Mouse (Mus musculus) heart, embryonic 15.5 days (tissue): ENCODE results near the gene Chaf1a. TPM values are rescaled to one million over a fixed set of nuclear protein-coding genes. Genes with fewer than 3 reads are reported as not detected.

ENCODE experiments used
- ATAC-seq: fragments of 200-750 bp; cut with Nextera tagmentation; replicated peaks from 2 replicates; pipeline ENCODE4 v1.8.0; 2017; ENCODE audit warnings: low read depth, moderate TSS enrichment; ENCODE audit not compliant: insufficient number of reproducible peaks, insufficient read depth, low FRiP score
- H3K27ac ChIP-seq: fragments of 300-500 bp; sonication (generic); 2 replicates; pipeline ENCODE4 v1.5.1; 2015; ENCODE audit warnings: mild to moderate bottlenecking, inconsistent platforms
- H3K27me3 ChIP-seq: fragments of 300-500 bp; sonication (generic); 2 replicates; pipeline ENCODE4 v1.6.1; 2015; ENCODE audit warnings: inconsistent platforms
- H3K36me3 ChIP-seq: fragments of 300-500 bp; sonication (generic); 2 replicates; pipeline ENCODE4 v1.6.1; 2015; ENCODE audit warnings: mild to moderate bottlenecking, inconsistent platforms
- H3K4me1 ChIP-seq: fragments of 300-500 bp; sonication (generic); replicated peaks from 2 replicates; pipeline ENCODE4 v1.6.1; 2015; ENCODE audit warnings: inconsistent platforms
- H3K4me2 ChIP-seq: fragments of 300-500 bp; sonication (generic); 2 replicates; pipeline ENCODE4 v1.6.1; 2015; ENCODE audit warnings: inconsistent platforms, mild to moderate bottlenecking, moderate library complexity
- H3K4me3 ChIP-seq: fragments of 300-500 bp; sonication (generic); 2 replicates; pipeline ENCODE4 v1.5.1; 2015; ENCODE audit warnings: mild to moderate bottlenecking, inconsistent platforms
- H3K9ac ChIP-seq: fragments of 300-500 bp; sonication (generic); 2 replicates; pipeline ENCODE4 v1.6.1; 2015; ENCODE audit warnings: mild to moderate bottlenecking, inconsistent platforms
- H3K9me3 ChIP-seq: fragments of 300-500 bp; sonication (generic); replicated peaks from 2 replicates; pipeline ENCODE4 v1.6.1; 2016; ENCODE audit warnings: inconsistent platforms
- WGBS: fragments of 180-500 bp; shearing (Covaris S2); methylation state at CpG from one replicate; pipeline ENCODE4 v1.1.7; 2015; ENCODE audit warnings: mixed read lengths; 5-methylcytosine and 5-hydroxymethylcytosine counted together
- polyA plus RNA-seq: library from polyadenylated mRNA; unstranded; fragments of >200 nt; fragmentation: Nextera tagmentation; extraction: Ambion mirVana; gene quantifications from 2 replicates; pipeline ENCODE4 v1.2.1, GENCODE M21; 2015

Gene Chaf1a
- polyA plus RNA-seq, 1 experiment from 2014 or later = 10.1 TPM

DNA sequence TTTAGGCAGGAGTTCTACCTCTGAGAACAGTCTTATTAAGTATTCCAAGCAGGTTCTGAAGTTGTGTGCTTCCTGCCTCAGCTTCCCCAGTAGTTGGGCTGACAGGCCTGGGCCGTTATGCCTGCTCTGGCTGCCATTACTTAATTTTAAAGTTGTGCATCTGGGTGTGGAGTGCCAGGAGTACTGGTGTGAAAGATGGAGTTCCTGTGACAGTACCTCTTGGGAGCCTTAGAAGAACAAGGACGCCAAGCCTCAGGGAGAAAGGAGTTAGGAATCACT, 30.3 kb upstream of the Chaf1a start:
- no peaks in the 10 kb centered on the region for H3K9me3 ChIP-seq
- WGBS = 45% methylated on average over 2 of the region's 2 CpGs
- H3K9ac ChIP-seq = peak overlapping the region; percentile 76
- H3K27me3 ChIP-seq = no peaks in the 10 kb centered on the region
- H3K4me2 ChIP-seq = peak overlapping the region; percentile 92
- peak overlapping the region; percentile 84 for H3K4me3 ChIP-seq
- no peak overlapping the region for H3K27ac ChIP-seq
- H3K4me1 ChIP-seq = peaks cover 33% of the 10 kb centered on the region
- peaks cover 23% of the 10 kb centered on the region for H3K36me3 ChIP-seq
- no peak for ATAC-seq

DNA sequence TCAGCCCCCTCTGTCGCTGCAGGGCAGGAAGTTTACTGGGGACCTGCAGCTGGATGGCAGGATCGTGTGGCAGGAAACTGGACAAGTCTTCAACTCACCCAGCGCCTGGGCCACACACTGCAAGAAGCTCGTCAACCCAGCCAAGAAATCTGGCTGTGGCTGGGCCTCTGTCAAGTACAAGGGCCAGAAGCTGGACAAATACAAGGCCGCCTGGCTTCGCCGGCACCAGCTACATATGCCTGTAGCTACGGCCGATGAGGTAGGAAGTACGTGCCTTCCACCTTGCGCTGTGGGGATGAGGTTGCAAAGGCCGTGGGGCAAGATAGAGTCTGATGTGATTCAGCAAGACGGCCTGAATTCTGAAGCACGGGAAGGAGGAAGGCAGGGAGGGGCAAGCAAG, 30.0 kb upstream of the Chaf1a start:
- H3K9ac ChIP-seq = peak overlapping the region; percentile 76
- peaks cover 27% of the 10 kb centered on the region for H3K36me3 ChIP-seq
- peaks cover 29% of the 10 kb centered on the region for H3K4me1 ChIP-seq
- 65% methylated on average over 14 of the region's 14 CpGs for WGBS
- no peaks in the 10 kb centered on the region for H3K27me3 ChIP-seq
- no peak for ATAC-seq
- peak overlapping the region; percentile 92; the same call in 1 of the 2 replicates for H3K4me2 ChIP-seq
- H3K4me3 ChIP-seq = peak overlapping the region; percentile 84
- H3K9me3 ChIP-seq = no peaks in the 10 kb centered on the region
- no peak overlapping the region for H3K27ac ChIP-seq

DNA sequence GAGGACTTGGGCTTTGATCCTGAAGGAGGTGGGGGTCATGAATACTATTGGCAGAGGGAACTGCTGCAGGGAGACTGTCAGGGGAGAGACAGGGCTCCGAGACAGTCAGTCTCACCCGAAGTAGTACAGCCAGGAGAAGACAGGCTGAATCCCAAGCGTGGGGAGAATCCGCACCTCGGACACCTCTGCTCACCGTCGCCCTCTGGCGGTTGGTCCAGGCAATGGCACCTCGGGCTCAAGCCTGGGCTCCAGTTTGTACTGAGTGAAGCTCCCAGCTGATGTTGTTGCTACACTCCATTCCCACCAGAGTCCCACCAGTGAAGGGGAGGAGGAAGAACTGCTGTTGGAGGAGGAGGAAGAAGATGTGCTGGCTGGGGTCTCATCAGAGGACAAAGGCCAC, 29.6 kb upstream of the Chaf1a start:
- ATAC-seq = no peak
- 0 out of 2 replicates have a peak overlapping the region, but pooled peaks have one; percentile 84 for H3K4me3 ChIP-seq
- peaks cover 26% of the 10 kb centered on the region for H3K4me1 ChIP-seq
- H3K27me3 ChIP-seq = no peaks in the 10 kb centered on the region
- H3K9me3 ChIP-seq = no peaks in the 10 kb centered on the region
- H3K27ac ChIP-seq = no peak overlapping the region
- H3K9ac ChIP-seq = no peak overlapping the region
- WGBS = 9% methylated on average over 9 of the region's 9 CpGs
- H3K36me3 ChIP-seq = peaks cover 31% of the 10 kb centered on the region
- H3K4me2 ChIP-seq = peak overlapping the region; percentile 92; the same call in 1 of the 2 replicates

DNA sequence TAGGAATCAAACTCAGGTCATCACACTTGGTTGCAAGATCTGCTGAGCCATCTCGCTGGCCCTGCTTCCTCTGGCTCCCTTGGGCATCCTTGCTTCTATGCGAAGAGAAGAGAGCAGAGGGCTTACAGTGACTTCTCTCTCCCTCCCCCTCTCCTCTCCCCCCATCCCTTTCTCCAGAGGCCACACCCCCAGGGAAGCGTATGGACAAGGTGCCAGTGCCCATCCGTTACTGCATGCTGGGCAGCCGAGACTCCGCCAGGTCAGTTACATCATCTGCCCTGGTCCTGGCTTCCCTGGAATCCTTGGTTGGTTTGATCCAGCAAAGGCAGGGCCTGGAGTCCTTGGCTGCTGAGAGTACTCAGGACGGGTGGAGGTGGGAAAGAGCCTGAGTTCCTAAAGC, 28.8 kb upstream of the Chaf1a start:
- no peaks in the 10 kb centered on the region for H3K9me3 ChIP-seq
- 86% methylated on average over 7 of the region's 7 CpGs for WGBS
- H3K4me1 ChIP-seq = peaks cover 26% of the 10 kb centered on the region
- no peak overlapping the region for H3K27ac ChIP-seq
- H3K27me3 ChIP-seq = no peaks in the 10 kb centered on the region
- peaks cover 39% of the 10 kb centered on the region for H3K36me3 ChIP-seq
- H3K9ac ChIP-seq = no peak overlapping the region
- H3K4me2 ChIP-seq = no peak overlapping the region
- no peak overlapping the region for H3K4me3 ChIP-seq
- no peak for ATAC-seq

DNA sequence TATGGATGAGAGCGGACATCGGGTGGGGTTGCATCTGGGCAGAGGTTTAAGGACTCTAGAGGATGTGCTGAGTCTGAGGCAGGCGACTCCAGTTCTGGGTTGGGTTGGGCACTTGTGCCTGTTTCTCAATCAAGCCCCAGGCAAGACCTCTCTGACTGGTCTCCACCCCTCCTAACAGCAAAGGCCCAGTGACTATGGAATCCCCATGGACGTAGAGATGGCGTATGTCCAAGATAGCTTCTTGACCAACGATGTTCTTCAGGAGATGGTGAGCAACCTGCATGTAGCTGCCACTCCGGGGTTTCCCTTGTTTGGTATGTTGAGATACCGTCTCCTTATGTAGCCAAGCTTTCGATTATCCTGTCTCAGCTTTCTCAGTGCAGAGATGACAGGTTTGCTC, 24.9 kb upstream of the Chaf1a start:
- H3K4me1 ChIP-seq = peaks cover 11% of the 10 kb centered on the region
- no peak overlapping the region for H3K4me2 ChIP-seq
- no peak for ATAC-seq
- H3K27ac ChIP-seq = no peak overlapping the region
- H3K9me3 ChIP-seq = no peaks in the 10 kb centered on the region
- WGBS = 89% methylated on average over 9 of the region's 9 CpGs
- H3K27me3 ChIP-seq = no peaks in the 10 kb centered on the region
- H3K9ac ChIP-seq = no peak overlapping the region
- peaks cover 73% of the 10 kb centered on the region for H3K36me3 ChIP-seq
- no peak overlapping the region for H3K4me3 ChIP-seq

DNA sequence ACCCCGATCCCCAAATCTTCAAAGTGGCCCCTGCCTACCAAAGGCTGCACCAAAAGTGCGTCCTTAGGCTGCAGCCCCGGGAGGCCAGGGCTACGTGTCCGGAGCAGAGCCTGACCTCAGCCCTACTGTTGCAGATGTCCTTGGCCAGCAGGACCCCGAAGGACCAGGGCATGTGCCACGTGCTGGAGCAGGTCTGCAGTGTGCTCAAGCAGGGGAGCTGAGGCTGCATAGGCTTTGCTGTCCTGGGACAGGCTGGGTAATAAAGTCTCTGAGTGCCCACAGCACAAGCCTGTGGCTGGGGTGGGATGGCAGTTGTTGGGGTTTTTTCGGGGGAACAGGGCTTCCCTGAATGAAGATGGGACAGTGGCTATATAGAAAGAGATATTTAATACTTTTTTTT, 23.9 kb upstream of the Chaf1a start:
- no peak for ATAC-seq
- peaks cover 71% of the 10 kb centered on the region for H3K36me3 ChIP-seq
- H3K27me3 ChIP-seq = no peaks in the 10 kb centered on the region
- no peak overlapping the region for H3K4me3 ChIP-seq
- WGBS = 88% methylated on average over 8 of the region's 8 CpGs
- no peaks in the 10 kb centered on the region for H3K9me3 ChIP-seq
- H3K27ac ChIP-seq = no peak overlapping the region
- no peak overlapping the region for H3K9ac ChIP-seq
- H3K4me1 ChIP-seq = peaks cover 14% of the 10 kb centered on the region
- no peak overlapping the region for H3K4me2 ChIP-seq

DNA sequence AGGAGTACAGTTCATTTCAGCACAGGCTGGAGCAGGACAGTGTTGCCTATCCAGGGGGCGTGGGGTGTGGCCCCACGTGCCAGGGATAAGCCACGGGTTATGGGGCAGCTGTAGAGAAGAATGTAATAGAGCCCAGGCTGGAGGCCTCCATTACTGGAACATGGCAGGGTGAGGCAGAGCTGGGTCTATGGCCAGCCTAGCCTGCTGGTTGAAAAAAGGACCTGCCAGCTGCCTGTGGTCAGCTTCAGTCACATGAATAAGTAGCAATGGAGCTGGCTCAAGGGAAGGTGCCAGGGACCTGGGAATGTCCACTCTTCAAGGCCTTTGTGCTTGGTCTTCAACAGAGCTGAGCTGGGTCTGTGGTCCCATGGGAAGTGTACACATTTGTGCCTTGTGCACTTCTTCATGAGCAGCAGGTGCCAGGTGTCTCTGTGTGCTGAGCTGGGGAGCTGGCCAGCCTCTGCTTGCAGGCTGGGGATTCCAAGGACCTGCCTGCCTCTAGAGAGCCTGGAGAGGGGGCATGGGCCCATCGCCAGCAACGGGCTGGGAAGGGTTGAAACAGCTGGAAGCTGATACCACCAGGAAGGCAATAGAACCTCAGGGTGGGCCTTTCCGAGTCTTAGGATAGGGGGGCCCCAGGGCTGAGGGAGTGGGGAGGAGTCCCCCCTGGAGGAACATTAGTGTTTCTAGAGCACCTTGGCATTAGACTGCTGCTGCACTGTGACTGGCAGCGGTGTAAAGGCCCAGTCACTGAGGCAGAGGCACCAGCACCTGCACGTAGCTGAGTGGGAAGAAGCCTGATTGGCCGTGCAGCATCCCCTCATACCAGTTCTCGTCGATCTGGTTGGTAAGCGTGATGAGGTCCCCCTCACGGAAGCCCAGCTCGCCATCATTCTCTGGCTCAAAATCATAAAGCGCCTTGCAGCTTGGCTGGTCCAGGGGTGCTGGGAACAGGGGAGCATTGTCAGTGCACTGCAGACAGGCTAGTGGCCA, 23.1 kb upstream of the Chaf1a start:
- Histone ChIP-seq H3K27me3 (no peaks in the 10 kb centered on the region), H3K36me3 (peaks cover 64% of the 10 kb centered on the region), H3K4me2 (no peak overlapping the region), H3K27ac (no peak overlapping the region), H3K9me3 (no peaks in the 10 kb centered on the region), H3K4me3 (no peak overlapping the region), H3K4me1 (peaks cover 22% of the 10 kb centered on the region), H3K9ac (no peak overlapping the region)
- no peak for ATAC-seq
- 79% methylated on average over 15 of the region's 15 CpGs for WGBS

DNA sequence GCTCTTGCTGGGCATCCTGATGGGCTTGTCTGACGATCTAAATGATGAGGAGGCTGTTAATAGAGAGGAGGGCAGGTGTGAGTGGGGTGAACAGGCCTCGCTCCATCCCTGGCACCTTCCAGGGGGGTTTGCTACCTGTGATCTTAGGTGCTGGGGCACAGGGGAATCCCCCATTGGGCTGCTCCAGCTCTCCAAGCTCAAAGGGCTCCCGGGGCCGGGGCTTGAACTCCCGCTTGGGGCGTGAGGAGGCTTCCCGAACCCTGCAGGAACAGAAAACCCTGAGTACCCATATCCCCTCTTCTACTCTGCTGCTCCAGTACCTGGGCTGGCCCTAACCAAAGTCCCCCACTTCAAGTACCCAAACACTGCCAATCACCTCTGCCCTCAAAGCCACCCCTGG, 22.4 kb upstream of the Chaf1a start:
- Histone ChIP-seq H3K36me3 (peaks cover 64% of the 10 kb centered on the region), H3K9ac (no peak overlapping the region), H3K27me3 (no peaks in the 10 kb centered on the region), H3K4me3 (no peak overlapping the region), H3K4me1 (peaks cover 28% of the 10 kb centered on the region), H3K4me2 (no peak overlapping the region), H3K27ac (no peak overlapping the region), H3K9me3 (no peaks in the 10 kb centered on the region)
- 84% methylated on average over 7 of the region's 7 CpGs for WGBS
- no peak for ATAC-seq

DNA sequence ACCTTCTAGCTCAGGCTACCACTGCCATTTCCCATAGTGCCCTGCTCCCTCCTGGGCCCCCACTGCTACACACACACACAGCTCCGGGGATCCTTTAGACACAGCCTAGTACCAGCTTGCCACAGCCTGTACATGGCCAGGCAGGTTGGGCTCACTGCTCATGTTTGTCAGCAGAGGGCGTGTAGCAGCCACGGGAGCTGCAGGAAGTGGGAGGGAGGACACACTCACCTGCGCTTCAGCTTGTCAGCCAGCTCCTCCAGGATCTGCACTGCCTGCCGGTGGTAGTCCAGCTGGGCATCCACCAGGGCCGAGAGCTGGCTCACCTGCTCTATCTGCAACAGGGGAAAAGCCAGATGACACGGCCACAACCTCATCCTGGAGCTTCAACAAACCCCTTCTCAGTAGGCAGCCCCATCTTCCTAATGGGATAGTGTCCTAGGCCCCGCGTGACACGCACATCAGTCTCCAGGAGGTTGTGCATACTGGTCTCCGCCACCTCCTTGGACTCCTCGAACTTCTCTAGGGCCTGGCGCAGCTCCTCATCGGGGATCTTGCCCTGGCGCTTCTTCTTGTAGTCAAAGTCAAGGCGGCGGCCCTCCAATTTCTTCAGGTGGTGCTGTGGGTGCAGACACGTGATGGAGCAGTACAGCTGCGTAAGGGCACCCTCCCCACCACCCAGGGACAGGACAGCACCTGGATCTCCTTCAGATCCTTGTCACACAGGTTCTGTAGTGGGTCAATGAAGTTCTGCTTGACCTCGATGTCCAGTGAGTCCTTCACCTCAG, 21.7 kb upstream of the Chaf1a start:
- no peak overlapping the region for H3K27ac ChIP-seq
- H3K4me2 ChIP-seq = no peak overlapping the region
- WGBS = 68% methylated on average over 20 of the region's 20 CpGs
- peak; percentile 30; the same call in 1 of the 2 replicates for ATAC-seq
- no peak overlapping the region for H3K4me3 ChIP-seq
- H3K9me3 ChIP-seq = no peaks in the 10 kb centered on the region
- no peak overlapping the region for H3K9ac ChIP-seq
- H3K36me3 ChIP-seq = peaks cover 58% of the 10 kb centered on the region
- no peaks in the 10 kb centered on the region for H3K27me3 ChIP-seq
- H3K4me1 ChIP-seq = peaks cover 35% of the 10 kb centered on the region

DNA sequence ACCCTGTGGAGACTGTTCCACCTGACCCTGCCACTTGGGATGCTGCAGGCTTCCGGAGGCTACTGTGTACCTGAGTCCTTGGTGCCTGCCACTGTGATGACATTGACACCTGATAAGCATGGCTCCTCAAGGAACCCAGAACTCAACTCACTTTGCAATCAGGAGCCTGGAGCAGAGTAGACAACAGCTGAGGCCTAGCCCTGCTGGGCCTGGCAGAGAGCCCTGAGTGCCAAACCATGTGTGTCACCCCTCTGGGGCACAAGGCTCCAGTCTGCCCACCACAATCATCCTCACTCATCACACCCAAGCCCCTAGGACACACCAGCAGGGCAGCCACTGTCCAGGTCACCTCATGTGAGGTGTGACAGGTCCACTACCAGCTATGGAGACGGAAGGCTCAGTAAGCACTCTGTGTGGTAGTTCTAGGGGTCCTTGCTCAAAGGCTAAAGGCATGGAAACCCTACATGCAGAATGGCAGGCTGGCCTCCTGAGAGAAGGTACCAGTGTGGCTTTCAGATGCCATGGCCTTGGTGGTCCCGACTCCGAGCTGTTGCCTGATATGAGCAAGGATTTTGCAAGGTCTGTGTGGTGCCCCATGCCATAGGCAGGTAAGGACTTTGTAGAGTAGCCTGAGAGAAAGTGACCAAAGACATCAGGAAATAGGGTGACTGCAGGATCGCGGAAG, 19.7 kb upstream of the Chaf1a start:
- Histone ChIP-seq H3K4me1 (peaks cover 54% of the 10 kb centered on the region), H3K27me3 (no peaks in the 10 kb centered on the region), H3K9me3 (no peaks in the 10 kb centered on the region), H3K4me2 (no peak overlapping the region), H3K4me3 (no peak overlapping the region), H3K9ac (no peak overlapping the region), H3K36me3 (peaks cover 44% of the 10 kb centered on the region), H3K27ac (no peak overlapping the region)
- WGBS = 76% methylated on average over 6 of the region's 6 CpGs
- ATAC-seq = no peak
